Mouse (Mus musculus) liver, embryonic 12.5 days (tissue): ENCODE results near the gene Kcnk13. TPM values are rescaled to one million over a fixed set of nuclear protein-coding genes. Genes with fewer than 3 reads are reported as not detected.

ENCODE experiments used
- ATAC-seq: fragments of 200-750 bp; cut with Nextera tagmentation; 2 replicates; pipeline ENCODE4 v1.8.0; 2017; ENCODE audit warnings: moderate number of reproducible peaks, mild to moderate bottlenecking, moderate library complexity
- H3K27ac ChIP-seq: fragments of 300-500 bp; sonication (generic); 2 replicates; pipeline ENCODE4 v1.5.1; 2016; ENCODE audit warnings: mild to moderate bottlenecking
- H3K27me3 ChIP-seq: fragments of 300-500 bp; sonication (generic); replicated peaks from 2 replicates; pipeline ENCODE4 v1.6.1; 2016; ENCODE audit warnings: mild to moderate bottlenecking, moderate library complexity
- H3K36me3 ChIP-seq: fragments of 300-500 bp; sonication (generic); 2 replicates; pipeline ENCODE4 v1.6.1; 2016; ENCODE audit warnings: mild to moderate bottlenecking, moderate library complexity
- H3K4me1 ChIP-seq: fragments of 300-500 bp; sonication (generic); 2 replicates; pipeline ENCODE4 v1.6.1; 2016
- H3K4me2 ChIP-seq: fragments of 300-500 bp; sonication (generic); 2 replicates; pipeline ENCODE4 v1.6.1; 2016; ENCODE audit warnings: mild to moderate bottlenecking, moderate library complexity
- H3K4me3 ChIP-seq: fragments of 300-500 bp; sonication (generic); 2 replicates; pipeline ENCODE4 v1.5.1; 2016; ENCODE audit warnings: mild to moderate bottlenecking, moderate library complexity
- H3K9ac ChIP-seq: fragments of 300-500 bp; sonication (generic); 2 replicates; pipeline ENCODE4 v1.6.1; 2016; ENCODE audit warnings: mild to moderate bottlenecking, moderate library complexity
- H3K9me3 ChIP-seq: fragments of 300-500 bp; sonication (generic); replicated peaks from 2 replicates; pipeline ENCODE4 v1.6.1; 2016; ENCODE audit warnings: mild to moderate bottlenecking, moderate library complexity
- WGBS: fragments of 180-500 bp; shearing (Covaris S2); methylation state at CpG from one replicate; pipeline ENCODE4 v1.1.7; 2016; ENCODE audit not compliant: insufficient replicate concordance; 5-methylcytosine and 5-hydroxymethylcytosine counted together
- microRNA-seq: library from miRNA; unstranded; fragments of <30 nt; microRNA quantifications from one replicate; pipeline ENCODE4, GENCODE M21; 2017
- polyA plus RNA-seq: library from polyadenylated mRNA; unstranded; fragments of >200 nt; fragmentation: Nextera tagmentation; extraction: Ambion mirVana; gene quantifications from 2 replicates; pipeline ENCODE4 v1.2.1, GENCODE M21; 2016

Gene Kcnk13
- polyA plus RNA-seq, 1 experiment from 2014 or later, result 0.46 TPM

DNA sequence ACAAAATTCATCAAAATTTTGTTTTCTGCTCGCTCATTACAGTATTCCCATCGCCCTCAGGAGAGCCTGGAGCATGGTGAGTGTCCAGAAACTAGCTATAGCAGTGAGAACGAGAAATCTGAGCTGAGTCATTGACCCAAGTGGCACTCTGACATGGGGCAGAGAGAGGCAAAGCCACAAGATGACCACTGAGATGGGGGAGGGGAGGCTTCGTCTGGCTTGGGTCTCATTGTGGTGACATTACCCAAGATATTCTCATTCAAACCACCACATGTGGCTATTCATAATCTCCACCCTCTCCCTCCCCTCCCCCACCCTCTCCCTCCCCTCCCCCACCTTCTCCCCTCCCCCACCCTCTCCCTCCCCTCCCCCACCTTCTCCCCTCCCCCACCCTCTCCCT, 143.1 kb downstream of the Kcnk13 start:
- Histone ChIP-seq H3K4me2 (no peak overlapping the region), H3K4me3 (no peak overlapping the region), H3K36me3 (peaks cover 8% of the 10 kb centered on the region), H3K4me1 (peaks cover 41% of the 10 kb centered on the region), H3K27me3 (no peaks in the 10 kb centered on the region), H3K9ac (no peak overlapping the region), H3K27ac (no peak overlapping the region), H3K9me3 (no peaks in the 10 kb centered on the region)
- no peak for ATAC-seq
- whole genome bisulfite sequencing, result 36% methylated on average over 4 of the region's 4 CpGs

DNA sequence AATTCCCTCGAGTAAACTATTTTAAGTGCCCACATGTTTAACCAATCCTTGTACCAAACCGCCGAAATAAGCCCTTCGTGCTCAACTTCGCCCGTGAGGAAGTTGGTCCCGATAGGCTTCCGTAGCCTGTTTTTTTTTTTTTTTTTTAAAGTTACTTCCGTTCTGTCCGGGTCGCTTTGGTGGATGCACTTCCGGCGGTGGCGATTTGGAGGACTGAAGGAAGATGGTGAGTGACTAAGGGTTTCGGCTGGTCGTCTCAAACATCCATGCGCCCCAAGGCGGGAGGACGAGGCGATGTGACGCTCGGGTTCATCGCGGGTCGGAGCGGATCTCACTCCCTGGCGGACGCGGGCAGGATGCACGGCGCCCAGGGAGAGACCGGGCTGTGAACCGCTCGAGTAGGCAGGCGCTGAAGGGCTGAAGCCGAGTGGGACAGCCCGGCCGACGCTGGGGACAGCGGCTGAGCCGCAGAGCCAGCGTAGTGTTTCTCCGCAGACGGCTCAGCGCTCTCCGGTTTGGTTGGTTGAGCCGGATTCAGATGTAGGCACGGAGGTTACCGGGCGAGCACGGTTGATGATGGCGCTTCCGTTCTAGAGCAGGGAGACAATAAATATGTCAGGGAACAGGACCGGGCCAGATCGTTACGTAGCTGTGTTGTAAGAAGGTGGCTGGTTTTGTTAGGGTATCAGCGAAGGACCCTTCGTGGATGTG, 145.8 kb downstream of the Kcnk13 start, which contains the start of gene Psmc1:
Gene Psmc1 (plus strand): TSS at position 169 of the 711 bp plus-strand sequence.
- Histone ChIP-seq H3K27ac (peak within 1 kb of the TSS; percentile 97), H3K27me3 (no peaks in the 10 kb centered on the region), H3K4me3 (peak within 1 kb of the TSS; percentile 81), H3K36me3 (peaks cover 35% of the 10 kb centered on the region), H3K4me1 (peaks cover 41% of the 10 kb centered on the region), H3K4me2 (peak within 1 kb of the TSS; percentile 80), H3K9me3 (no peaks in the 10 kb centered on the region), H3K9ac (peak within 1 kb of the TSS; percentile 83)
- WGBS, result under 1% methylated on average over 58 of the region's 58 CpGs
- ATAC-seq, result peak; percentile 87

Small RNAs within 50 kb of the gene (microRNA-seq; reads per million reads assigned to microRNA genes)
- not detected for gene Gm23291

Other genes with a start within 250 kb of the Kcnk13 start
- 5.4 and 5.5 TPM in 2 replicates for gene Efcab11, start 80.1 kb upstream of the Kcnk13 start, polyA plus RNA-seq
- 41.4 and 43.8 TPM in 2 replicates for gene Tdp1, start 80.0 kb upstream of the Kcnk13 start, polyA plus RNA-seq
- 212 and 224 TPM in 2 replicates for gene Psmc1, start 145.7 kb downstream of the Kcnk13 start, polyA plus RNA-seq
- gene Nrde2, start 195.2 kb downstream of the Kcnk13 start, polyA plus RNA-seq, result 6.9 and 8.6 TPM in 2 replicates
- gene Calm1, start 234.9 kb downstream of the Kcnk13 start, polyA plus RNA-seq, result 739 and 779 TPM in 2 replicates